Mouse (Mus musculus): ENCODE results near the gene Kpna3. TPM values are rescaled to one million over a fixed set of nuclear protein-coding genes. Genes with fewer than 3 reads are reported as not detected.

Kpna3 gene
- total RNA-seq, 2 experiments from 2014 or later, result 86.9 to 90.7 TPM

- DNase-seq, result no peak
Observed at GRCm38 (mm10) chr14:61320765-61321164, 118.9 kb downstream of the Kpna3 start.

GRCm38 (mm10) chr14:61316861-61317260 is 122.8 kb downstream of the Kpna3 start:
- DNase-seq, result peak; percentile 42

Other genes with a start within 250 kb of the Kpna3 start
- gene Sgcg, start 181.4 kb downstream of the Kpna3 start, total RNA-seq (2021), result 100 to 1,000 TPM; 168 to 184 TPM
- 1 to 10 TPM in 1 of 2 experiments, under 1 TPM in 1; 0.21 to 1.0 TPM for gene Arl11, start 130.1 kb downstream of the Kpna3 start, total RNA-seq (2021)
- gene Ebpl, start 79.4 kb downstream of the Kpna3 start, total RNA-seq (2021), result 1 to 10 TPM; 2.7 to 3.4 TPM
- gene Spryd7, start 117.0 kb upstream of the Kpna3 start, total RNA-seq (2021), result 10 to 100 TPM; 38.3 to 41.9 TPM
- gene Trim13, start 158.4 kb upstream of the Kpna3 start, total RNA-seq (2021), result 10 to 100 TPM; 18.8 to 21.7 TPM
- gene Kcnrg, start 167.6 kb upstream of the Kpna3 start, total RNA-seq (2021), result under 1 TPM; 0.40 to 0.43 TPM